Mouse (Mus musculus): ENCODE results near the gene Lce1i.
"Not testable (repeated sequence)": the region's sequence is repeated elsewhere in the genome, so short reads cannot be mapped to it uniquely, and the experiment has no call there.

Gene Lce1i

DNA sequence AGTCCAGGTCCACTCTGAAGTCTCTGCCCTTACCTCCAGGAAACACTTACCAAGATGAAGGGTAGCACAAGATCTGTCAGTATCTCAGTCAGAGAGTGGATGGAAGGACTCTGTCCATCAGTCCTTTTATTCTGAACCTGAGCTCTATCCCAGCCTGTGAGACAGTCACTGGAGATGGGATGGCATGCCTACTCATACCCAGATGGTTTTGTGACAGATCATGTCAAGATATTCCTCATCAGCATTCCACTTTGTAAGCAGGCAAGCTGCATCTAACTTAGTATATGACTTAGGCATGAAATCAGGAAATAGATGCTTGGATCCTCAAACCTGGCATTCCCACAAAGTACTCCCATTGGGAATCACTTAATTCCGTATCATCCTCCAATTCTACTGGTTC lies at the start of gene Lce1i:
Gene Lce1i, minus strand, starts transcription at position 101 of the 400 bp plus-strand sequence.
- no peak for DNase-seq (ENCODE audit: low read depth)

- DNase-seq (ENCODE audit: low read depth): no peak
Observed at GRCm38 (mm10) chr3:92827108-92827507, 48.4 kb upstream of the Lce1i start, which contains the start of gene Kprp. Kprp (minus strand) TSS chr3:92827247.

DNA sequence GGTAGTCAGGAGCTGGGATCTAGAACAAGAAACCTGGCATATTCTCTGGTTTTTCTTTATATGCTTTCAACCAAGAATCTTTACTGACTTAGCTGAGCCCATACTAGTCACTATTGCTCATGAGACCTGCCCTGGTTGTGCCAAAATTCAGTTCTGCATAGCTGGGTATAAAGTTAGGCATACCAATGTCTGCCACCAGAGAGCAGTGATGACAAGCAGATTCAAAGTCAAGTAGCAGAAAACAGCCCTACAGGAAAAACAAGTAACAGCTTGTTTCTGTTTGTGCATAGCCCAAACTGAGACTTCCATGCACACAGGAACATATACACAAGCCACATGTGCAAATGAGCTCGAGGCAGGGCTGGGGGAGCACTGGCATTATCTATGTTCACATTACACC lies 47.1 kb upstream of the Lce1i start:
- DNase-seq (ENCODE audit: low read depth): no peak

DNA sequence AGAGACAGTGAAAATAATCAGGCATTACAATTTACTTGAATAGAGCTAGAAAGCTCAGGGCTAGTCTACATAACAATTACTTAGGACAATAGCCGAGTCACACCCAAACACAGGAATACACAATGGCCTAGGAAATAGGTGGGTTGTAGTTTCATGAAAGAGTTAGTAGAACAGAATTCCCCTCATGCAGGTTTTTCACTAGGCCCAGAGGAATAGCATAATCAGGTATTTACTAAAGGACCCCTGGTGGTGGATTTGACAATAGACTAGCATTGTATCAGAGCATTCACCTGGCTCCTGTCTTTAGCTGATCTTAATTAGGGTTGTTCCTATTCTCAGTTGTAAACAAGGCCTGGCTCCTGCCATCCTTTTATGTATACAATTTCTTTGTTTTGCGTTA lies 37.3 kb upstream of the Lce1i start:
- DNase-seq (ENCODE audit: low read depth): not testable (repeated sequence)

DNA sequence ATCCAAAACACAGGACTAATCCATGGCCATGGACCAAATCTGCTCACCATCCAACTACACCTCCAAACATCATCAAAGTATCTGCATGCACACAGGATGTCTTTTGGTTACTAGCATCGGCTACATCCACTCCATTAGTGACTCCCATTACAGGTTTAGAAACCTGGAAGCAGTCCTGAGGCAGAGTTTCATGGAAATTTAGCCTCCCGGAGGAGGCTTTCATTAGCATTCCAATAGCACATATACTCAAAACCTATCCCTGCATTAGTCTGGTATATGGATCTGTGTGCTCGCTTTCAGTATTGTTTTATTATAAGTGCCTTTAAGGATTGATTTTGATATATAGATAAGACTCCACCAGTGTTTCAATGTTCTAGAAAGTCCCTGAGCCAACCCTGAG lies 36.9 kb upstream of the Lce1i start:
- no peak for DNase-seq (ENCODE audit: low read depth)

DNA sequence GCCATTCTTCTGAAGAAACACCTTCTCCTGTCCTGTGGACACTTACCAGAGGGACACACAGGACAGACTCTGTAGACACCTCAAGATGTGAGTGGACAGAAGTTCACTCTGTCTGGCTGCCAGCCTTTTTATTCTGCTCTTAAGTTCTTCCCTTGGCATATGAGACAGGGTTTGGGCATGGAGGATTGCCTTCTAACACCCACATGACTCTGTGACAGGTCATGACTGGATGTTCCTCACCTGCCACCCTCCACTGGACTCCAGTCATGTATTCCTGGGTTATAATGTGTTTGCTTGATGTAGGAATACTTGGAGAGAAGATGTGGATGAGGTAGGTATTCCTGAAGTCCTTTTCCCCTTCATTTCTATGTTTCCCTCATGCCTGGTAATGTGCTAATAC lies 29.1 kb upstream of the Lce1i start, which contains the start of gene Lce1k:
Gene Lce1k, minus strand, starts transcription at position 101 of the 400 bp plus-strand sequence.
- no peak for DNase-seq (ENCODE audit: low read depth)

GRCm38 (mm10) chr3:92790414-92790813 lies 11.7 kb upstream of the Lce1i start, which contains the start of gene Lce1j:
Lce1j (minus strand) TSS chr3:92790514.
- DNase-seq (ENCODE audit: low read depth): no peak

DNA sequence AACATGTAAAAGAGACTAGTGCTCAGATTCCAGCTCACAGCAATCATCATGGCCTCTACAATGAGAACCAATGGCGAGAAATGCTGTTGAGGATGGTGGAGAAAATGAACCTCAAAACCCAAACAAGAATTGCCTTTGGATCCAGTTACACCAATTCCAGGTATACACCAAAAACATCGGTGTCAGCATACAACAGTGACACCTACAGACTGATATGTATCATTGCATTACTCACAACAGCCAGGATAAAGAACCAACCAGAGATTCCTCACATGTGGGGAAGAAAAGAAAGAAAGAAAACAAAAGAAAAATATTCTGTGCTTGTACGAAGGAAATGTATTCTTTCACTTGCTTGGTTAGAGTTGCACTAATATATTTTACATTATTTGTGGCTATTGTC lies 7.1 kb downstream of the Lce1i start:
- DNase-seq (ENCODE audit: low read depth): no peak

- DNase-seq (ENCODE audit: low read depth): no peak
Observed at GRCm38 (mm10) chr3:92764965-92765364, 13.7 kb downstream of the Lce1i start, which contains the start of gene Lce1h. Lce1h (minus strand) TSS chr3:92765065.

- no peak for DNase-seq (ENCODE audit: low read depth)
Observed at GRCm38 (mm10) chr3:92753197-92753596, 25.5 kb downstream of the Lce1i start.

- DNase-seq (ENCODE audit: low read depth): no peak
Observed at GRCm38 (mm10) chr3:92752238-92752637, 26.5 kb downstream of the Lce1i start, which contains the start of gene Lce1g. Lce1g (minus strand) TSS chr3:92752338.

GRCm38 (mm10) chr3:92738996-92739395 lies 39.7 kb downstream of the Lce1i start, which contains the start of gene Gm38119:
Gm38119 (minus strand) TSS chr3:92739096.
- DNase-seq (ENCODE audit: low read depth): no peak

Measured in fibroblast of lung, adult 2 months (primary cell).